Comparison of ENCODE assay signal across 8 mouse cellular contexts in genomic region chr16:35984471-35984870, GRCm38 (mm10). TPM values are rescaled to one million over a fixed set of nuclear protein-coding genes. Genes with fewer than 3 reads are reported as not detected.
A peak's percentile ranks its signal among the peaks of the same experiment; 100 is the strongest.
DNase-seq lines count a peak whose midpoint lies in the region; ATAC-seq and TF ChIP-seq lines count a peak whose summit lies in the region.

No protein-coding gene starts in this region.

- H3K9me3 ChIP-seq in heart, embryonic 10.5 days: no peaks in the 10 kb centered on the region
- H3K9me3 ChIP-seq in MEL (replicated peaks; ENCODE audit: insufficient read depth, low read length): no peaks in the 10 kb centered on the region
- no peaks in the 10 kb centered on the region for H3K9me3 ChIP-seq in heart, postnatal 0 days (replicated peaks; ENCODE audit: control insufficient read depth, low read length)
- H3K9me3 ChIP-seq in midbrain, embryonic 11.5 days (ENCODE audit: control insufficient read depth, low read length): no peaks in the 10 kb centered on the region

- DNase-seq in heart, embryonic 10.5 days (ENCODE audit: low spot score): no peak
- DNase-seq in heart, adult 8-10 months (ENCODE audit: low spot score): no peak
- DNase-seq in MEL (ENCODE audit: low read depth, low spot score): peak; percentile 35
- no peak for DNase-seq in heart, postnatal 0 days (ENCODE audit: low spot score)
- no peak for DNase-seq in midbrain, embryonic 11.5 days (ENCODE audit: low spot score, missing footprints)
- no peak for DNase-seq in kidney, adult 18-20 months
- no peak for DNase-seq in urinary bladder, adult 2 months (ENCODE audit: low spot score)

- H3K4me3 ChIP-seq in heart, embryonic 10.5 days: peak overlapping the region; percentile 96
- peak overlapping the region; percentile 78 to 94 for H3K4me3 ChIP-seq in MEL (ENCODE audit: control insufficient read depth in 1 of 2, insufficient read depth in 1 of 2, low read depth in 2 of 2, low read length in 2 of 2)
- peak overlapping the region; percentile 81 for H3K4me3 ChIP-seq in heart, postnatal 0 days (ENCODE audit: low read depth, low read length)
- peak overlapping the region; percentile 92 for H3K4me3 ChIP-seq in midbrain, embryonic 11.5 days (ENCODE audit: low read depth, low read length)

- ATAC-seq in heart, postnatal 0 days (ENCODE audit: insufficient read depth, low read depth): no peak
- no peak for ATAC-seq in midbrain, embryonic 11.5 days (ENCODE audit: low FRiP score)
- ATAC-seq in granulocyte monocyte progenitor cell, adult 5-6 weeks (replicated peaks; ENCODE audit: poor library complexity, severe bottlenecking): no peak

- peak overlapping the region; percentile 68 for H3K4me2 ChIP-seq in heart, postnatal 0 days (ENCODE audit: low read depth, low read length)
- H3K4me2 ChIP-seq in midbrain, embryonic 11.5 days: peak overlapping the region; percentile 68

- WGBS in heart, embryonic 10.5 days: 53% methylated on average over 3 of the region's 3 CpGs
- WGBS in heart, postnatal 0 days: 38% methylated on average over 3 of the region's 3 CpGs
- WGBS in midbrain, embryonic 11.5 days: 65% methylated on average over 3 of the region's 3 CpGs

- TF ChIP-seq POLR2A in MEL (IDR thresholded peaks at IDR 0.05; ENCODE audit: control insufficient read depth in 1 of 2, insufficient read depth in 1 of 2, low read depth in 1 of 2, low read length in 2 of 2, poor library complexity in 1 of 2): no peak

- 0 out of 2 replicates have a peak, but pooled peaks cover 2% of the 10 kb centered on the region for H3K36me3 ChIP-seq in heart, embryonic 10.5 days
- peaks cover 0 to 43% of the 10 kb centered on the region in 2 experiments; a peak in 3 of 4 replicates for H3K36me3 ChIP-seq in MEL (ENCODE audit: control insufficient read depth in 1 of 2, insufficient read depth in 2 of 2, low read length in 2 of 2)
- no peaks in the 10 kb centered on the region for H3K36me3 ChIP-seq in heart, postnatal 0 days (replicated peaks; ENCODE audit: control insufficient read depth, insufficient read depth, low read length)
- H3K36me3 ChIP-seq in midbrain, embryonic 11.5 days (ENCODE audit: control insufficient read depth, insufficient read depth, low read length): no peaks in the 10 kb centered on the region

- TF ChIP-seq CTCF in MEL (IDR thresholded peaks at IDR 0.05 in 2 of 3, conservative IDR thresholded peaks at IDR 0.05 in 1 of 3; ENCODE audit: control insufficient read depth in 1 of 3, insufficient read depth in 1 of 3, low read depth in 2 of 3, low read length in 3 of 3, poor library complexity in 1 of 3, severe bottlenecking in 1 of 3): no peak
- TF ChIP-seq CTCF in heart, postnatal 0 days (IDR thresholded peaks at IDR 0.05; ENCODE audit: low read depth): no peak

- peak overlapping the region; percentile 95 for H3K9ac ChIP-seq in MEL (ENCODE audit: control insufficient read depth, low read depth, low read length, poor library complexity, severe bottlenecking)
- 0 out of 2 replicates have a peak overlapping the region, but pooled peaks have one; percentile 93 for H3K9ac ChIP-seq in heart, postnatal 0 days (replicated peaks; ENCODE audit: low read depth, low read length)
- H3K9ac ChIP-seq in midbrain, embryonic 11.5 days (ENCODE audit: low read length): peak overlapping the region; percentile 94; the same call in 1 of the 2 replicates

- peaks cover 8% of the 10 kb centered on the region; the same call in 1 of the 2 replicates for H3K4me1 ChIP-seq in heart, embryonic 10.5 days
- H3K4me1 ChIP-seq in MEL (ENCODE audit: control insufficient read depth in 1 of 2, insufficient read depth in 2 of 2, low read length in 2 of 2): peaks cover 12 to 14% of the 10 kb centered on the region in 2 experiments
- H3K4me1 ChIP-seq in heart, postnatal 0 days (ENCODE audit: control insufficient read depth, insufficient read depth): peaks cover 7% of the 10 kb centered on the region; the same call in 1 of the 2 replicates
- no peaks in the 10 kb centered on the region for H3K4me1 ChIP-seq in midbrain, embryonic 11.5 days (ENCODE audit: control insufficient read depth, insufficient read depth, low read length)

- H3K27ac ChIP-seq in heart, embryonic 10.5 days: 0 out of 2 replicates have a peak overlapping the region, but pooled peaks have one; percentile 99
- H3K27ac ChIP-seq in MEL (ENCODE audit: control insufficient read depth, low read depth, low read length): no peak overlapping the region
- H3K27ac ChIP-seq in heart, postnatal 0 days (ENCODE audit: low read depth): peak overlapping the region; percentile 99
- H3K27ac ChIP-seq in midbrain, embryonic 11.5 days (ENCODE audit: low read depth, low read length): no peak overlapping the region

- peaks cover 55% of the 10 kb centered on the region for H3K79me2 ChIP-seq in MEL (ENCODE audit: control insufficient read depth, insufficient read depth, low read length, poor library complexity)

- TF ChIP-seq RAD21 in MEL (IDR thresholded peaks at IDR 0.05; ENCODE audit: low read depth, low read length): no peak

- H3K27me3 ChIP-seq in heart, embryonic 10.5 days (ENCODE audit: insufficient read depth, poor library complexity, severe bottlenecking): no peaks in the 10 kb centered on the region
- H3K27me3 ChIP-seq in MEL (ENCODE audit: control insufficient read depth in 1 of 2, insufficient read depth in 2 of 2, low read length in 2 of 2): no peaks in the 10 kb centered on the region
- no peaks in the 10 kb centered on the region for H3K27me3 ChIP-seq in heart, postnatal 0 days (ENCODE audit: control insufficient read depth, insufficient read depth, low read length)
- peaks cover 2% of the 10 kb centered on the region for H3K27me3 ChIP-seq in midbrain, embryonic 11.5 days (ENCODE audit: control insufficient read depth, insufficient read depth, low read length)

- no peak for TF ChIP-seq EP300 in MEL (IDR thresholded peaks at IDR 0.05; ENCODE audit: low read depth in 1 of 2, low read length in 2 of 2)
- TF ChIP-seq EP300 in heart, postnatal 0 days (IDR thresholded peaks at IDR 0.05; ENCODE audit: low read depth): no peak

RNA-seq across cellular contexts. Expression of gene Kpna1, which starts 5.9 kb away (rescaled TPM):
- 51.8 and 60.5 TPM in 2 replicates for polyA plus RNA-seq in heart, embryonic 10.5 days (2016; fragmentation: Nextera tagmentation; extraction: Ambion mirVana)
- 100 to 1,000 TPM; 115 to 133 (median 122) TPM for total RNA-seq in heart, adult 8-10 months (2022)
- 24.5 and 25.2 TPM in 2 replicates for total RNA-seq in MEL (2012; rRNA removed)
- 10 to 100 TPM in 1 of 2 experiments, not detected in 1; 34.9 TPM for polyA plus RNA-seq in MEL (2012; ENCODE audit: insufficient read depth in 1 of 2, insufficient read length in 2 of 2, low read depth in 1 of 2, low replicate concordance in 2 of 2, missing spikeins in 1 of 2)
- total RNA-seq in heart, postnatal 0 days (2014; rRNA removed; ENCODE audit: low replicate concordance): 46.3 and 55.0 TPM in 2 replicates
- 29.4 and 37.3 TPM in 2 replicates for polyA plus RNA-seq in heart, postnatal 0 days (2015; fragmentation: Nextera tagmentation; extraction: Ambion mirVana)
- 90.7 and 99.9 TPM in 2 replicates for polyA plus RNA-seq in midbrain, embryonic 11.5 days (2014; fragmentation: Nextera tagmentation; extraction: Ambion mirVana)
- 40.6 and 41.1 TPM in 2 replicates for total RNA-seq in granulocyte monocyte progenitor cell, adult 5-6 weeks (2014; fragmentation: Nextera tagmentation)
- total RNA-seq in granulocyte monocyte progenitor cell, adult 5-6 weeks (2017): 35.1 and 42.2 TPM in 2 replicates
- polyA plus RNA-seq in urinary bladder, adult 2 months (2012; rRNA removed): 18.0 and 21.2 TPM in 2 replicates

RNA-seq across cellular contexts. Expression of gene Dtx3l, which starts 45.5 kb away (rescaled TPM):
- 2.0 and 2.9 TPM in 2 replicates for polyA plus RNA-seq in heart, embryonic 10.5 days (2016; fragmentation: Nextera tagmentation; extraction: Ambion mirVana)
- 10 to 100 TPM in 2 of 4 experiments, 1 to 10 TPM in 2; 8.1 to 11.3 (median 10.3) TPM for total RNA-seq in heart, adult 8-10 months (2022)
- total RNA-seq in MEL (2012; rRNA removed): 3.5 and 3.9 TPM in 2 replicates
- 1 to 10 TPM in 1 of 2 experiments, not detected in 1; 6.0 TPM for polyA plus RNA-seq in MEL (2012; ENCODE audit: insufficient read depth in 1 of 2, insufficient read length in 2 of 2, low read depth in 1 of 2, low replicate concordance in 2 of 2, missing spikeins in 1 of 2)
- 8.1 and 11.2 TPM in 2 replicates for total RNA-seq in heart, postnatal 0 days (2014; rRNA removed; ENCODE audit: low replicate concordance)
- polyA plus RNA-seq in heart, postnatal 0 days (2015; fragmentation: Nextera tagmentation; extraction: Ambion mirVana): 5.1 and 5.6 TPM in 2 replicates
- 2.8 and 3.1 TPM in 2 replicates for polyA plus RNA-seq in midbrain, embryonic 11.5 days (2014; fragmentation: Nextera tagmentation; extraction: Ambion mirVana)
- total RNA-seq in granulocyte monocyte progenitor cell, adult 5-6 weeks (2014; fragmentation: Nextera tagmentation): 21.9 and 28.5 TPM in 2 replicates
- total RNA-seq in granulocyte monocyte progenitor cell, adult 5-6 weeks (2017): 29.4 and 36.2 TPM in 2 replicates
- 13.2 and 18.3 TPM in 2 replicates for polyA plus RNA-seq in urinary bladder, adult 2 months (2012; rRNA removed)

RNA-seq across cellular contexts. Expression of gene Parp9, which starts 46.2 kb away (rescaled TPM):
- 1.9 and 4.2 TPM in 2 replicates for polyA plus RNA-seq in heart, embryonic 10.5 days (2016; fragmentation: Nextera tagmentation; extraction: Ambion mirVana)
- 10 to 100 TPM in 2 of 4 experiments, 1 to 10 TPM in 2; 7.5 to 11.6 (median 9.8) TPM for total RNA-seq in heart, adult 8-10 months (2022)
- total RNA-seq in MEL (2012; rRNA removed): 3.0 and 3.4 TPM in 2 replicates
- 1 to 10 TPM in 1 of 2 experiments, not detected in 1; 5.3 TPM for polyA plus RNA-seq in MEL (2012; ENCODE audit: insufficient read depth in 1 of 2, insufficient read length in 2 of 2, low read depth in 1 of 2, low replicate concordance in 2 of 2, missing spikeins in 1 of 2)
- total RNA-seq in heart, postnatal 0 days (2014; rRNA removed; ENCODE audit: low replicate concordance): 9.7 and 26.6 TPM in 2 replicates
- 9.0 and 11.4 TPM in 2 replicates for polyA plus RNA-seq in heart, postnatal 0 days (2015; fragmentation: Nextera tagmentation; extraction: Ambion mirVana)
- 1.8 and 2.6 TPM in 2 replicates for polyA plus RNA-seq in midbrain, embryonic 11.5 days (2014; fragmentation: Nextera tagmentation; extraction: Ambion mirVana)
- total RNA-seq in granulocyte monocyte progenitor cell, adult 5-6 weeks (2014; fragmentation: Nextera tagmentation): 14.7 and 15.7 TPM in 2 replicates
- total RNA-seq in granulocyte monocyte progenitor cell, adult 5-6 weeks (2017): 20.4 and 24.1 TPM in 2 replicates
- 20.3 and 25.3 TPM in 2 replicates for polyA plus RNA-seq in urinary bladder, adult 2 months (2012; rRNA removed)

RNA-seq across cellular contexts. Expression of gene Wdr5b, which starts 56.5 kb away (rescaled TPM):
- polyA plus RNA-seq in heart, embryonic 10.5 days (2016; fragmentation: Nextera tagmentation; extraction: Ambion mirVana): 5.4 and 5.9 TPM in 2 replicates
- 1 to 10 TPM; 2.9 to 4.2 (median 3.7) TPM for total RNA-seq in heart, adult 8-10 months (2022)
- 2.1 and 3.3 TPM in 2 replicates for total RNA-seq in MEL (2012; rRNA removed)
- 1 to 10 TPM in 1 of 2 experiments, not detected in 1; 1.7 TPM for polyA plus RNA-seq in MEL (2012; ENCODE audit: insufficient read depth in 1 of 2, insufficient read length in 2 of 2, low read depth in 1 of 2, low replicate concordance in 2 of 2, missing spikeins in 1 of 2)
- total RNA-seq in heart, postnatal 0 days (2014; rRNA removed; ENCODE audit: low replicate concordance): 5.4 and 7.8 TPM in 2 replicates
- polyA plus RNA-seq in heart, postnatal 0 days (2015; fragmentation: Nextera tagmentation; extraction: Ambion mirVana): 5.8 and 6.8 TPM in 2 replicates
- polyA plus RNA-seq in midbrain, embryonic 11.5 days (2014; fragmentation: Nextera tagmentation; extraction: Ambion mirVana): 12.0 and 15.5 TPM in 2 replicates
- total RNA-seq in granulocyte monocyte progenitor cell, adult 5-6 weeks (2014; fragmentation: Nextera tagmentation): 6.0 and 7.8 TPM in 2 replicates
- 7.0 and 8.8 TPM in 2 replicates for total RNA-seq in granulocyte monocyte progenitor cell, adult 5-6 weeks (2017)
- 6.3 and 6.6 TPM in 2 replicates for polyA plus RNA-seq in urinary bladder, adult 2 months (2012; rRNA removed)

Comparison
In these comparisons a context has a peak if more than half of its experiments do, and no peak if none do; other contexts are left out.
1. H3K27ac ChIP-seq: peak in heart, embryonic 10.5 days (single experiment) and heart, postnatal 0 days (single experiment); none in MEL (single experiment) and midbrain, embryonic 11.5 days (single experiment).
2. Peak in every context shown above with its lines, with median percentiles within 50 percentile points of each other: H3K4me3 ChIP-seq and H3K9ac ChIP-seq.